Mouse (Mus musculus): ENCODE data around the gene Timm23. TPM values are rescaled to one million over a fixed set of nuclear protein-coding genes. Genes with fewer than 3 reads are reported as not detected.
A peak's percentile ranks its signal among the peaks of the same experiment; 100 is the strongest.
"Not testable (repeated sequence)": the region's sequence is repeated elsewhere in the genome, so short reads cannot be mapped to it uniquely, and the experiment has no call there.

The Timm23 gene
- polyA plus RNA-seq, 1 experiment from 2014 or later = 305 TPM

GRCm38 (mm10) chr14:32201354-32201753 is 344 bp downstream of the Timm23 start:
- H3K27ac ChIP-seq = peak overlapping the region; percentile 78
- peak overlapping the region; percentile 62 for H3K4me2 ChIP-seq (ENCODE audit: low read length)
- peaks cover 9% of the 10 kb centered on the region for H3K36me3 ChIP-seq (ENCODE audit: insufficient read depth, low read length)
- peaks cover 19% of the 10 kb centered on the region for H3K4me1 ChIP-seq (replicated peaks; ENCODE audit: insufficient read depth, low read length)
- peak overlapping the region; percentile 99 for H3K4me3 ChIP-seq (replicated peaks; ENCODE audit: low read depth, low read length)
- DNase-seq (ENCODE audit: low spot score) = peak; percentile 43
- peak; percentile 26; the same call in 1 of the 2 replicates for ATAC-seq (replicated peaks; ENCODE audit: low FRiP score, low read depth)
- H3K9me3 ChIP-seq (replicated peaks; ENCODE audit: low read length) = no peaks in the 10 kb centered on the region
- no peak for TF ChIP-seq CTCF (IDR thresholded peaks at IDR 0.05; ENCODE audit: low read depth)
- under 1% methylated on average over 25 of the region's 26 CpGs for WGBS
- peak overlapping the region; percentile 66 for H3K9ac ChIP-seq (ENCODE audit: low read depth, low read length)
- no peaks in the 10 kb centered on the region for H3K27me3 ChIP-seq (ENCODE audit: insufficient read depth, low read length)

- not testable (repeated sequence) for H3K4me2 ChIP-seq (ENCODE audit: low read length); H3K27me3 ChIP-seq (ENCODE audit: insufficient read depth, low read length); H3K9me3 ChIP-seq (replicated peaks; ENCODE audit: low read length); H3K27ac ChIP-seq; H3K9ac ChIP-seq (ENCODE audit: low read depth, low read length); H3K4me1 ChIP-seq (replicated peaks; ENCODE audit: insufficient read depth, low read length); DNase-seq (ENCODE audit: low spot score); ATAC-seq (replicated peaks; ENCODE audit: low FRiP score, low read depth); H3K4me3 ChIP-seq (replicated peaks; ENCODE audit: low read depth, low read length)
- peaks cover 32% of the 10 kb centered on the region for H3K36me3 ChIP-seq (ENCODE audit: insufficient read depth, low read length)
- TF ChIP-seq CTCF (IDR thresholded peaks at IDR 0.05; ENCODE audit: low read depth) = peak; percentile 41; the same call in 1 of the 2 replicates
- WGBS = 76% methylated on average over 5 of the region's 5 CpGs
Measured at GRCm38 (mm10) chr14:32193557-32193956, 8.1 kb downstream of the Timm23 start.

GRCm38 (mm10) chr14:32192437-32192836 is 9.3 kb downstream of the Timm23 start:
- Histone ChIP-seq H3K27ac (no peak overlapping the region), H3K4me2 (ENCODE audit: low read length) (no peak overlapping the region), H3K9me3 (replicated peaks; ENCODE audit: low read length) (no peaks in the 10 kb centered on the region), H3K27me3 (ENCODE audit: insufficient read depth, low read length) (no peaks in the 10 kb centered on the region), H3K4me3 (replicated peaks; ENCODE audit: low read depth, low read length) (no peak overlapping the region), H3K36me3 (ENCODE audit: insufficient read depth, low read length) (peaks cover 37% of the 10 kb centered on the region), H3K9ac (ENCODE audit: low read depth, low read length) (no peak overlapping the region), H3K4me1 (replicated peaks; ENCODE audit: insufficient read depth, low read length) (no peaks in the 10 kb centered on the region)
- TF ChIP-seq CTCF (IDR thresholded peaks at IDR 0.05; ENCODE audit: low read depth) = peak; percentile 81
- 44% methylated on average over 3 of the region's 3 CpGs for WGBS
- ATAC-seq (replicated peaks; ENCODE audit: low FRiP score, low read depth) = peak; percentile 52; the same call in 1 of the 2 replicates
- peak; percentile 85 for DNase-seq (ENCODE audit: low spot score)

- Histone ChIP-seq H3K9ac (ENCODE audit: low read depth, low read length) (no peak overlapping the region), H3K4me2 (ENCODE audit: low read length) (no peak overlapping the region), H3K27ac (no peak overlapping the region), H3K9me3 (replicated peaks; ENCODE audit: low read length) (no peaks in the 10 kb centered on the region), H3K36me3 (ENCODE audit: insufficient read depth, low read length) (peaks cover 38% of the 10 kb centered on the region), H3K27me3 (ENCODE audit: insufficient read depth, low read length) (no peaks in the 10 kb centered on the region), H3K4me1 (replicated peaks; ENCODE audit: insufficient read depth, low read length) (no peaks in the 10 kb centered on the region), H3K4me3 (replicated peaks; ENCODE audit: low read depth, low read length) (no peak overlapping the region)
- TF ChIP-seq CTCF (IDR thresholded peaks at IDR 0.05; ENCODE audit: low read depth) = no peak
- DNase-seq (ENCODE audit: low spot score) = no peak
- no peak for ATAC-seq (replicated peaks; ENCODE audit: low FRiP score, low read depth)
- 93% methylated on average over 5 of the region's 5 CpGs for WGBS
Measured at GRCm38 (mm10) chr14:32191926-32192325, 9.8 kb downstream of the Timm23 start.

- Histone ChIP-seq H3K9me3 (replicated peaks; ENCODE audit: low read length) (no peaks in the 10 kb centered on the region), H3K4me1 (replicated peaks; ENCODE audit: insufficient read depth, low read length) (no peaks in the 10 kb centered on the region), H3K4me3 (replicated peaks; ENCODE audit: low read depth, low read length) (no peak overlapping the region), H3K9ac (ENCODE audit: low read depth, low read length) (no peak overlapping the region), H3K27me3 (ENCODE audit: insufficient read depth, low read length) (no peaks in the 10 kb centered on the region), H3K4me2 (ENCODE audit: low read length) (no peak overlapping the region), H3K27ac (no peak overlapping the region), H3K36me3 (ENCODE audit: insufficient read depth, low read length) (peaks cover 39% of the 10 kb centered on the region)
- TF ChIP-seq CTCF (IDR thresholded peaks at IDR 0.05; ENCODE audit: low read depth) = no peak
- WGBS = 73% methylated on average over 6 of the region's 6 CpGs
- ATAC-seq (replicated peaks; ENCODE audit: low FRiP score, low read depth) (no peak), DNase-seq (ENCODE audit: low spot score) (no peak)
Measured at GRCm38 (mm10) chr14:32190627-32191391, 10.9 kb downstream of the Timm23 start.

GRCm38 (mm10) chr14:32183846-32184245 is 17.9 kb downstream of the Timm23 start:
- H3K4me2 ChIP-seq (ENCODE audit: low read length) = no peak overlapping the region
- peaks cover 58% of the 10 kb centered on the region for H3K36me3 ChIP-seq (ENCODE audit: insufficient read depth, low read length)
- H3K4me1 ChIP-seq (replicated peaks; ENCODE audit: insufficient read depth, low read length) = no peaks in the 10 kb centered on the region
- no peak overlapping the region for H3K27ac ChIP-seq
- no peak overlapping the region for H3K4me3 ChIP-seq (replicated peaks; ENCODE audit: low read depth, low read length)
- H3K9ac ChIP-seq (ENCODE audit: low read depth, low read length) = no peak overlapping the region
- TF ChIP-seq CTCF (IDR thresholded peaks at IDR 0.05; ENCODE audit: low read depth) = no peak
- WGBS = 95% methylated on average over 4 of the region's 4 CpGs
- DNase-seq (ENCODE audit: low spot score) = no peak
- no peaks in the 10 kb centered on the region for H3K9me3 ChIP-seq (replicated peaks; ENCODE audit: low read length)
- H3K27me3 ChIP-seq (ENCODE audit: insufficient read depth, low read length) = no peaks in the 10 kb centered on the region
- no peak for ATAC-seq (replicated peaks; ENCODE audit: low FRiP score, low read depth)

Data from kidney, postnatal 0 days (tissue).